In the genomic region with DNA sequence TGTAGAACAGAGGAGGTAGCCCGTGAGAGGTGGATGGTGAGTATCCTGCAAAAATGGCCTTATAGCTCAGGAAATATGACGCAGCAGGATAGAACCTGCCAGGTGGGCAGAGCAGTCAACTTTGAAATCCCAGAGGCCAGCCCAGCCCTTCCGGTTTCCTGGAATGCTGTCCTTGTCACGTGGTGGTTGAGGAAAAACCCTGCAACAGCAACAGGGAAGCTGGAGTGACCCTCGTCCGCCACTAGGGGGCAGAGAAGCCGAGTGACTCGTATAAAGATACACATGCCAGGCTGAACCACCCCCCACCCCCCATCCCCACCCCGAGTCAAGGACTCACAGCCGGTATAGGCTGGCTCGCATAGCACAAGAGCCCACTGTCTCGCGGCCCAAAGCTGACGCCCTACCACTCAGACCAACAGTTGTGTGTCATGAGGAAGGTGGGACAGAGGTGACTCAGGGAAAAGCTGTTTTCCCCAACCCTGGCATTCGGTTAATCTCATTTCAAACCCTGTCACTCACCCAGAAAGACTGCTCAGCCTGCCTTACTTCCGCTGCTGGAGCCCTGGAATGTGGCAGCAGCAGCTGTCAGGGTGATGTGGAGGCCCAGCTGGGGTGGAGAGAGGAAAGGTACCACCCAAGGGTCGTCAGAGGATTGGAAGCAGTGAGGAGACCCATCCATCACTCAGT, we compare ENCODE assay signal across 8 mouse cellular contexts.
A peak's percentile ranks its signal among the peaks of the same experiment; 100 is the strongest.
DNase-seq lines count a peak whose midpoint lies in the region; ATAC-seq and TF ChIP-seq lines count a peak whose summit lies in the region.

No protein-coding gene starts in this region.

- ATAC-seq in embryonic facial prominence, embryonic 15.5 days (ENCODE audit: insufficient number of reproducible peaks, low FRiP score, low TSS enrichment, low read depth) = peak; percentile 86
- ATAC-seq in heart, embryonic 13.5 days (ENCODE audit: extremely low read depth, insufficient number of reproducible peaks, low FRiP score, low TSS enrichment) = peak; percentile 64; the same call in 1 of the 2 replicates
- ATAC-seq in kidney, embryonic 16.5 days (ENCODE audit: low FRiP score, low TSS enrichment) = peak; percentile 88
- ATAC-seq in monocyte, adult 5-6 weeks (replicated peaks; ENCODE audit: insufficient number of reproducible peaks, low FRiP score, low TSS enrichment, poor library complexity, severe bottlenecking) = peak; percentile 51; the same call in 1 of the 2 replicates

- H3K4me1 ChIP-seq in embryonic facial prominence, embryonic 15.5 days = peaks cover 21% of the 10 kb centered on the region
- peaks cover 25% of the 10 kb centered on the region for H3K4me1 ChIP-seq in heart, embryonic 13.5 days
- H3K4me1 ChIP-seq in kidney, embryonic 16.5 days (ENCODE audit: insufficient read depth, low read length) = peaks cover 20% of the 10 kb centered on the region
- no peaks in the 10 kb centered on the region; the same call in 1 of the 2 replicates for H3K4me1 ChIP-seq in liver, adult 2 months (ENCODE audit: control insufficient read depth, insufficient read depth, low read length)

- peak overlapping the region; percentile 76 for H3K27ac ChIP-seq in embryonic facial prominence, embryonic 15.5 days (replicated peaks)
- peak overlapping the region; percentile 81 for H3K27ac ChIP-seq in heart, embryonic 13.5 days (replicated peaks)
- H3K27ac ChIP-seq in kidney, embryonic 16.5 days (ENCODE audit: low read length) = peak overlapping the region; percentile 90
- no peak overlapping the region for H3K27ac ChIP-seq in liver, adult 2 months (replicated peaks; ENCODE audit: insufficient read depth, low read depth, low read length)

- no peaks in the 10 kb centered on the region for H3K36me3 ChIP-seq in embryonic facial prominence, embryonic 15.5 days
- no peaks in the 10 kb centered on the region for H3K36me3 ChIP-seq in heart, embryonic 13.5 days
- H3K36me3 ChIP-seq in kidney, embryonic 16.5 days (ENCODE audit: insufficient read depth, low read length) = no peaks in the 10 kb centered on the region
- no peaks in the 10 kb centered on the region for H3K36me3 ChIP-seq in liver, adult 2 months (ENCODE audit: control insufficient read depth, insufficient read depth, low read length)
- H3K36me3 ChIP-seq in splenic B cell, adult 2 months (ENCODE audit: control insufficient read depth, insufficient read depth, low read length, poor library complexity, severe bottlenecking) = no peaks in the 10 kb centered on the region

- peak; percentile 99 for DNase-seq in 3T3-L1 (ENCODE audit: low read depth, low spot score)
- DNase-seq in adrenal gland, postnatal 25 days = peak; percentile 89
- peak; percentile 69 for DNase-seq in liver, adult 2 months (ENCODE audit: extremely low read depth, low read depth, low spot score)
- peak; percentile 62 for DNase-seq in splenic B cell, adult 2 months (ENCODE audit: low read depth, low spot score)

- no peak overlapping the region for H3K9ac ChIP-seq in embryonic facial prominence, embryonic 15.5 days
- H3K9ac ChIP-seq in heart, embryonic 13.5 days = peak overlapping the region; percentile 70
- peak overlapping the region; percentile 64 for H3K9ac ChIP-seq in kidney, embryonic 16.5 days (replicated peaks; ENCODE audit: low read length)
- no peak overlapping the region for H3K9ac ChIP-seq in liver, adult 2 months (ENCODE audit: low read depth, low read length)

- WGBS in embryonic facial prominence, embryonic 15.5 days = 2% methylated on average over 17 of the region's 17 CpGs
- 1% methylated on average over 17 of the region's 17 CpGs for WGBS in heart, embryonic 13.5 days
- WGBS in kidney, embryonic 16.5 days = under 1% methylated on average over 17 of the region's 17 CpGs
- WGBS in liver, adult 2 months = 11% methylated on average over 17 of the region's 17 CpGs

- H3K4me2 ChIP-seq in embryonic facial prominence, embryonic 15.5 days (replicated peaks) = peak overlapping the region; percentile 67
- H3K4me2 ChIP-seq in heart, embryonic 13.5 days = peak overlapping the region; percentile 73
- peak overlapping the region; percentile 76 for H3K4me2 ChIP-seq in kidney, embryonic 16.5 days (replicated peaks; ENCODE audit: low read depth, low read length)

- H3K79me2 ChIP-seq in liver, adult 2 months (ENCODE audit: control insufficient read depth, insufficient read depth, low read length) = no peaks in the 10 kb centered on the region

- TF ChIP-seq POLR2A in liver, adult 2 months (IDR thresholded peaks at IDR 0.05; ENCODE audit: extremely low read depth, insufficient read depth, low read length) = no peak

- peak; percentile 87 for TF ChIP-seq CTCF in liver, adult 2 months (IDR thresholded peaks at IDR 0.05; ENCODE audit: low read depth, low read length)

- peak overlapping the region; percentile 32 for H3K4me3 ChIP-seq in embryonic facial prominence, embryonic 15.5 days (replicated peaks)
- peak overlapping the region; percentile 41 for H3K4me3 ChIP-seq in heart, embryonic 13.5 days
- peak overlapping the region; percentile 39 for H3K4me3 ChIP-seq in kidney, embryonic 16.5 days (ENCODE audit: low read length)
- H3K4me3 ChIP-seq in liver, adult 2 months (ENCODE audit: insufficient read depth, low read depth, low read length) = no peak overlapping the region

- no peaks in the 10 kb centered on the region for H3K9me3 ChIP-seq in embryonic facial prominence, embryonic 15.5 days (replicated peaks)
- H3K9me3 ChIP-seq in heart, embryonic 13.5 days = no peaks in the 10 kb centered on the region
- H3K9me3 ChIP-seq in kidney, embryonic 16.5 days (ENCODE audit: low read length) = no peaks in the 10 kb centered on the region

- H3K27me3 ChIP-seq in embryonic facial prominence, embryonic 15.5 days = no peaks in the 10 kb centered on the region
- no peaks in the 10 kb centered on the region for H3K27me3 ChIP-seq in heart, embryonic 13.5 days (replicated peaks)
- no peaks in the 10 kb centered on the region for H3K27me3 ChIP-seq in kidney, embryonic 16.5 days (ENCODE audit: insufficient read depth, low read length)
- no peaks in the 10 kb centered on the region for H3K27me3 ChIP-seq in liver, adult 2 months (ENCODE audit: control insufficient read depth, insufficient read depth, low read length)
- no peaks in the 10 kb centered on the region for H3K27me3 ChIP-seq in splenic B cell, adult 2 months (ENCODE audit: control insufficient read depth, insufficient read depth, low read length, poor library complexity, severe bottlenecking)

Comparison
In these comparisons a context has a peak if more than half of its experiments do, and no peak if none do; other contexts are left out.
1. H3K9ac ChIP-seq: peak in heart, embryonic 13.5 days (single experiment) and kidney, embryonic 16.5 days (single experiment); none in embryonic facial prominence, embryonic 15.5 days (single experiment) and liver, adult 2 months (single experiment).
2. Peak in every context shown above with its lines, with median percentiles within 50 percentile points of each other: DNase-seq, ATAC-seq and H3K4me2 ChIP-seq.